9 mouse cellular contexts compared by ENCODE assay signal in the genomic region with DNA sequence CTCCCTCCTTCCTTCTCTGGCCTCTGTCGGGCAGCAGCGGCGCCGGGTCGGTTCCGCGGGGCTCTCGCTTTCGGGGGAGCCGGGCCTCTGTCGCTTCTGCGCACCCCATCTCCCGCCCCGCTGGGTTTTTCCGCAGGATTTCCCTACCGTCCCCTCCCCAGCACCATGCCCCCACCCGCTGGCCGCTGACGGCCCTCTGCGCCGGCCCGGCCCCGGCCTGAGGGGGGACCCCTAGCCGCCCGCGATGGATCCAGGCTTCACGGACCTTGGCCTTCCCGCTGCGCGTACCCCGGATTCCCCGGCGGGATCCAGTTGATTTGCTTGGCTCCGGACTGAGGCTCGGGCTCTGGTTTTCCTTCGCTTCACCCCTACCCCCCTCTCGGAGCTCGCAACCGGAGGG. TPM values are rescaled to one million over a fixed set of nuclear protein-coding genes. Genes with fewer than 3 reads are reported as not detected.
DNase-seq lines count a peak whose midpoint lies in the region; ATAC-seq and TF ChIP-seq lines count a peak whose summit lies in the region.
"Had no signal": no experiment of that assay in that cellular context is flagged by ENCODE, and none has a peak within 500 bp of the region (broad histone marks: within the 10 kb centered on the region; RNA-seq: fewer than 3 reads in every experiment).

No protein-coding gene starts in this region.

- no peak for TF ChIP-seq EP300 in liver, postnatal 0 days (IDR thresholded peaks at IDR 0.05; ENCODE audit: low read depth)

- H3K4me2 ChIP-seq in heart, embryonic 11.5 days: peak overlapping the region; percentile 89
- H3K4me2 ChIP-seq in liver, postnatal 0 days (ENCODE audit: low read depth, low read length): peak overlapping the region; percentile 45

- DNase-seq in heart, adult 8-10 months (ENCODE audit: low spot score): no peak
- DNase-seq in cerebellum, adult 9-11 months: peak; percentile 80
- peak; percentile 16 to 27 for DNase-seq in heart, postnatal 14 days
- DNase-seq in liver, postnatal 0 days: no peak
- no peak for DNase-seq in layer of hippocampus, adult 11-12 months (ENCODE audit: low spot score)

- TF ChIP-seq CTCF in liver, postnatal 0 days (IDR thresholded peaks at IDR 0.05; ENCODE audit: low read depth): no peak

- no peaks in the 10 kb centered on the region for H3K36me3 ChIP-seq in heart, embryonic 11.5 days (ENCODE audit: control insufficient read depth, insufficient read depth, low read length)
- no peaks in the 10 kb centered on the region for H3K36me3 ChIP-seq in liver, postnatal 0 days (replicated peaks; ENCODE audit: insufficient read depth, low read length)

- H3K4me3 ChIP-seq in heart, embryonic 11.5 days (ENCODE audit: low read depth, low read length): peak overlapping the region; percentile 48
- H3K4me3 ChIP-seq in liver, postnatal 0 days (ENCODE audit: low read depth, low read length): peak overlapping the region; percentile 25

- H3K27ac ChIP-seq in heart, embryonic 11.5 days (ENCODE audit: low read depth, low read length): no peak overlapping the region
- no peak overlapping the region for H3K27ac ChIP-seq in liver, postnatal 0 days (ENCODE audit: low read depth)

- H3K27me3 ChIP-seq in heart, embryonic 11.5 days (ENCODE audit: control insufficient read depth, insufficient read depth, low read length): peaks cover 95% of the 10 kb centered on the region
- peaks cover 95% of the 10 kb centered on the region for H3K27me3 ChIP-seq in liver, postnatal 0 days (ENCODE audit: insufficient read depth, low read length)

- H3K9me3 ChIP-seq in heart, embryonic 11.5 days (replicated peaks; ENCODE audit: control insufficient read depth, low read length): no peaks in the 10 kb centered on the region
- H3K9me3 ChIP-seq in liver, postnatal 0 days (ENCODE audit: low read length): no peaks in the 10 kb centered on the region

- no peak for ATAC-seq in heart, embryonic 11.5 days (replicated peaks; ENCODE audit: insufficient number of reproducible peaks, low FRiP score, low TSS enrichment)
- no peak for ATAC-seq in liver, postnatal 0 days
- no peak for ATAC-seq in granulocyte monocyte progenitor cell, adult 5-6 weeks (replicated peaks; ENCODE audit: poor library complexity, severe bottlenecking)
- no peak for ATAC-seq in megakaryocyte progenitor cell, adult 5-6 weeks (replicated peaks; ENCODE audit: poor library complexity)

- intact Hi-C loops in heart, postnatal 14 days (cut with DNase I): no loop called here

- H3K4me1 ChIP-seq in heart, embryonic 11.5 days (ENCODE audit: control insufficient read depth, insufficient read depth, low read length): peaks cover 12% of the 10 kb centered on the region
- H3K4me1 ChIP-seq in liver, postnatal 0 days (ENCODE audit: insufficient read depth): peaks cover 6% of the 10 kb centered on the region

- 0 out of 2 replicates have a peak overlapping the region, but pooled peaks have one; percentile 43 for H3K9ac ChIP-seq in heart, embryonic 11.5 days (ENCODE audit: low read depth, low read length)
- no peak overlapping the region for H3K9ac ChIP-seq in liver, postnatal 0 days (replicated peaks)

- 0% methylated on average over 31 of the region's 39 CpGs for WGBS in heart, embryonic 11.5 days (ENCODE audit: insufficient replicate concordance)
- 1% methylated on average over 36 of the region's 39 CpGs for WGBS in liver, postnatal 0 days (ENCODE audit: insufficient replicate concordance)

RNA-seq across cellular contexts. Expression of a gene that starts 45.0 kb away (rescaled TPM):
- polyA plus RNA-seq in heart, embryonic 11.5 days (2014; fragmentation: Nextera tagmentation; extraction: Ambion mirVana): not detected in 2 replicates
- total RNA-seq in heart, adult 8-10 months (2022): under 1 TPM in 1 of 4 experiments, not detected in 3; 0.28 TPM
- not detected for total RNA-seq in heart, postnatal 14 days (2021)
- polyA plus RNA-seq in liver, postnatal 0 days (2015; fragmentation: Nextera tagmentation; extraction: Ambion mirVana): not detected in 2 replicates
- not detected in 2 replicates for total RNA-seq in granulocyte monocyte progenitor cell, adult 5-6 weeks (2014; fragmentation: Nextera tagmentation)
- total RNA-seq in granulocyte monocyte progenitor cell, adult 5-6 weeks (2017): not detected in 2 replicates
- not detected in 2 replicates for total RNA-seq in megakaryocyte progenitor cell, adult 5-6 weeks (2015)
- not detected in 2 replicates for total RNA-seq in megakaryocyte progenitor cell, adult 5-6 weeks (2017)
- total RNA-seq: MEL had no signal

Comparison
In these comparisons a context has a peak if more than half of its experiments do, and no peak if none do; other contexts are left out.
1. DNase-seq: peak in cerebellum, adult 9-11 months (single experiment) and heart, postnatal 14 days (2 of 2); none in heart, adult 8-10 months (single experiment), liver, postnatal 0 days (single experiment) and layer of hippocampus, adult 11-12 months (single experiment).